Comparison of ENCODE assay signal across 20 mouse cellular contexts in genomic region chr13:48252559-48252958, GRCm38 (mm10). TPM values are rescaled to one million over a fixed set of nuclear protein-coding genes. Genes with fewer than 3 reads are reported as not detected.
"Had no signal": no experiment of that assay in that cellular context is flagged by ENCODE, and none has a peak within 500 bp of the region (broad histone marks: within the 10 kb centered on the region; RNA-seq: fewer than 3 reads in every experiment).

No protein-coding gene starts in this region.

- H3K4me2 ChIP-seq: lung, embryonic 15.5 days; midbrain, embryonic 12.5 days; midbrain, embryonic 15.5 days; neural tube, embryonic 12.5 days; stomach, embryonic 15.5 days had no signal

- H3K27me3 ChIP-seq: lung, embryonic 15.5 days; megakaryocyte, embryonic 14.5 days; midbrain, embryonic 12.5 days; midbrain, embryonic 15.5 days; neural tube, embryonic 12.5 days; stomach, embryonic 15.5 days had no signal

- DNase-seq: liver, postnatal 0 days; lung, adult 2 months; lung, postnatal 14 days; lung, postnatal 36 days; right cerebral cortex, postnatal 14 days; thymus, adult 2 months; thymus, postnatal 25 days; thymus, postnatal 4 days had no signal

- H3K36me3 ChIP-seq: lung, embryonic 15.5 days; midbrain, embryonic 12.5 days; midbrain, embryonic 15.5 days; neural tube, embryonic 12.5 days; stomach, embryonic 15.5 days had no signal

- ATAC-seq: liver, postnatal 0 days; lung, postnatal 0 days; midbrain, embryonic 15.5 days had no signal

- H3K9ac ChIP-seq: liver, postnatal 0 days; lung, embryonic 15.5 days; midbrain, embryonic 12.5 days; midbrain, embryonic 15.5 days; neural tube, embryonic 12.5 days; stomach, embryonic 15.5 days had no signal

- H3K9me3 ChIP-seq: lung, embryonic 15.5 days; midbrain, embryonic 15.5 days; stomach, embryonic 15.5 days had no signal

- H3K27ac ChIP-seq: lung, embryonic 15.5 days; macrophage; midbrain, embryonic 12.5 days; midbrain, embryonic 15.5 days; neural tube, embryonic 12.5 days; stomach, embryonic 15.5 days; stomach, postnatal 0 days had no signal

- H3K4me1 ChIP-seq: lung, embryonic 15.5 days; megakaryocyte, embryonic 14.5 days; midbrain, embryonic 15.5 days; neural tube, embryonic 12.5 days; stomach, embryonic 15.5 days had no signal

- H3K4me3 ChIP-seq: lung, embryonic 15.5 days; megakaryocyte, embryonic 14.5 days; midbrain, embryonic 12.5 days; midbrain, embryonic 15.5 days; neural tube, embryonic 12.5 days; stomach, embryonic 15.5 days had no signal

RNA-seq across cellular contexts. Expression of gene Id4, which starts 8.5 kb away (rescaled TPM):
- total RNA-seq: megakaryocyte progenitor cell, adult 5-6 weeks; monocyte, adult 5-6 weeks; neutrophil, adult 5-6 weeks had no signal
- polyA plus RNA-seq: macrophage had no signal
